Mouse (Mus musculus): ENCODE measurements around the gene Gucd1.

Gucd1 gene

DNA sequence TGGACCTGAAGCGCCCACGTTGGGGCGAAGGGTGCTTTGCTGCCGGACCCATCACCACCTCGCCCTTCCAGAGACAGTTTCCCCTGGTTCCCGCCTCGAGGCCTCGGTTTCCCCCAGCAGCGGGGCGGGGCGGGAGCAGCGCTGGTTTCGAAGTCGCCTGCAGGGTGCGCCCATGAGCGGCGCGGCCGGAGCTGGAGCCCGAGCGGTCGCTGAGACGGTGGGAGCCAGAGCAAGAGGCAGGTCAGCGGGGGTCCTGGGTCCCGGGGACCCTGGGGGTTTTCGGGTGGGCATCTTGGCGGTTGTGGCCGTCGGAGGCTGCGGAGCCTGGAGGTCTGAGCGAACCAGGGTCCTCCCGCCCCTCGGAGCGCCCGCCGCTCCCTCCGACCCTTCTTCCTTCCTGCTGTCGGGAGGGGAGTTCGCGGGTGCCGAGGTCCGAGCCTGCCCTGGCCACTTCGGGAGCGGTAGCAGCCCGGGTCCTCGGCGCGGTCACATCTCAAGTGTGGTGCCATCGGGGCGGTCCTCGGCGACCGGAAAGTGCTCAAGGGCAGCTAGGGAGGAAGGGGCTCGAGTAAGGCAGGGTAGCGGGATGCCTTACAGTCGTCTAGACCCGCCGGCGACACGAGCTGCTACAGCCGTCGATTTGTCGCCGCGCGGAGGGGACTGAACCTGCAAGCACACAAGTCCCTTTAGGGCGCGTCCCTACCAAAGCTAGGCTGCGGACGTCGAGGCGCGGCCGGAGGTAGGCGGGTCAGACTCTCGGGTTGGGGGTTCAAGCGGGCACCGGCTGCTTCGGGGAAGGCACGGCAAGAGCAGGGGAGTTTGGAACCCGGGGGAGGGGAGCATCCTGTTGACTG lies 200.6 kb downstream of the Gucd1 start:
- peak; percentile 28 for DNase-seq

DNA sequence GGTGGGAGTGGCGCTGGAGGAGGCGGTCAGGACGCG lies 201.1 kb downstream of the Gucd1 start, which contains the start of gene Adora2a:
Adora2a (plus strand) TSS at position 6 of the 36 bp plus-strand sequence.
- DNase-seq, result no peak

DNA sequence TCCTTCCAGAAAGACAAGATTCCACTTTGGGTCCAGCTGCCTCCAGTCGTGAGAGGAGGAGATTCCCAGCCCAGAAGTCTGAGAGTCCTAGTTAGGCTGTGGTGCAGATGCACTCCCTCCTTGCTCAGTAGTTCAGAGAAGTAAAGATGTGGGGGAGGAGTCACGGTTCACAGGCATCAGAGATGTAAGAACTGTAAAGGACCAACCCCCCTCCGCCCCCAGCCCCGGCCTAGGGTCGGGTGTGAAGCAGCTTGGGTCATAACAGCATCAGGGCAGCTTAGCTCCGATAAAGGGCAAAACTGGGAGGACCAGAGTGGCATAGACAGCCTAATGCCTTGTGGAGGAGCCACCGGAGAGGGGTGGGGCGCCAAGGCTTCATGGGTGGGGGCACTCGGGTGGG lies 201.3 kb downstream of the Gucd1 start:
- DNase-seq, result no peak

DNA sequence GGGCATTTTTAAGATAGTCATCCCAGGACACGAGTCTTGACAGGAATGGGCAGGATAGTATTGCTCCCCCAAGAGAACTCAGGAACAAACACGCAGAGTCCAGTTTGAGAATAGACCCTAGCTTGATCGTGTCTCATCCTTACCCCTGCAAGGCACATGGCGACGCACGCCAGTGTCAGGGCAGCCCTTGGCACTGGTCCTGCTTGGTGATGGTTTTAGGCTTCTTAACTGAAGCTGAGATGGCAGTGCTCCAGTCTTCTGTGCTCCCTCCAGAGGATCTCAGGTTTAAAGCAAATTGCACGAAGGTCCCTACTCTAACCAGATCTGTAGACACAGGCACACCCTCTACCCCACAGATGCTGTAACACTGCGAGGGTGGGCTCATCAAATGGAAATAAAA lies 202.0 kb downstream of the Gucd1 start:
- no peak for DNase-seq

DNA sequence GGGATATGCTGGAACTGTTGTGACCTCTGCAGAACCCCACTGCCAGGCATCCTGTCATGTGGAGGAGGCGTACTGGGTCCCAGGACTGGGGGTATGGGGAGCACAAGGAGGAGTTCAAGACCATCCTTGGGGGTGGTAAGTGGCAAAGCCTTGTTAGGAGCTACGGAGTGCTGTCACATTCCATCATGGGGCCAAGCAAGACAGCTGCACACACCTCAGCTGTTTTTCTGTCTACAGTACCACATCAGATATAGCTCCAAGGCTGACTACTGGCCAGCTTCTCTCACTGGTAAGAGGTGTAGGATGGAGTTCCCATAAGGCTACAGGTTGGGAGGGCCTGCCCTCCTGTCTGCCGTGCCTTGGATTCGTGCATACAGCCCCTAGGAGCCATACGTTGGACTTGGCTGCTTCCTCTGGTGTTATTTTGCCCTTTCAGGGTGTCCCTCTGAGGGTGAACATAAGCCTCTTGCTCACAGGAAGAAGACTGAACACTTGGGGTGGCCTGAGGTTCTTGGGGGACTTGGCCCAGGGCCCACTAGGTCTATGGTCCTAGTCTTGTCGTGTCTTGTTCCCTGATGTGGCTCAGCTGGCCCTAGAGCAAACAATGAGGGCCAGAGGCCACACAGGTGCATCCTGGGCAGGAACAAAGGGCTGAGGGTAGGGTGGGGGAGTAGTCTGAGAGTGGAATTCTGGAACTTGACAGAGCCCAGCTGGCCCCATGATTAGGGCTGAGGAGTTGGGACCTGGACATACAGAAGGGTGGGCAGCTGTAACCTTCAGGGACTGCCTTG lies 203.4 kb downstream of the Gucd1 start:
- DNase-seq, result no peak

DNA sequence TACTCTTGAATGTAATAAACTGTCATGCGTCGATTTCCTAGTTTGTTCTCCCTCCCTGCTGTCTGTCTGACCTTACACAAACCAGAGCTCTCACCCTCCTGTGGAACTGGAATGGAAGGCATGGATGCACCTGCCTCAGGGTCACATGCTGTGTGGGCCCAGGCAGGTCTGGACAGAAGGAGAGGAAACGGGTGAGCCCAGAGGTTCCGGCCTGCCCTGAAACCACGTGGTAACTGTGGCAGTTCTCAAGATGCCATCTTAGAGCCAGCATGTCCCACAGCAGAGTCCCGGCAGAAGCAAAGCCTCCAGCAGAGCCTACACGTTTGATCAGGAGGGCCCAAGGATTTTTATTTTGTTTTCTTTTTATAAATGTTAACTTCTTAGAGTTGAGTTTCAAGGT lies 205.4 kb downstream of the Gucd1 start:
- no peak for DNase-seq

DNA sequence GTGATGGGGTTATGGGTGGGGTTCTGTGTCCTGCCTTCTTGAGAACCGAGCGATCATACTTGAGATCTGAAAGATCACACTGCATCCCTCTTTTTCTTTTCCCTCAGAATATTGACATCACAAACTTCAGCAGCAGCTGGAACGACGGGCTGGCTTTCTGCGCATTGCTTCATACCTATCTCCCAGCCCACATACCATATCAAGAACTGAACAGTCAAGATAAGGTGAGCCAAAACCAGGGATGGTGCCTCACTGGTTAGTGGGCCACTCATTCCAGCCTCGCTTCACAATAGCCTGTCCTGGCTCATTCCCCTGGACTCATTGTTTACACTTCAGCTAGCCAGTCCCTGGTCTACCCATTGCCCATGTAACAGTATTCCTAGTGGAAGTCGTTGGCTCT lies 210.6 kb downstream of the Gucd1 start:
- DNase-seq, result no peak

DNA sequence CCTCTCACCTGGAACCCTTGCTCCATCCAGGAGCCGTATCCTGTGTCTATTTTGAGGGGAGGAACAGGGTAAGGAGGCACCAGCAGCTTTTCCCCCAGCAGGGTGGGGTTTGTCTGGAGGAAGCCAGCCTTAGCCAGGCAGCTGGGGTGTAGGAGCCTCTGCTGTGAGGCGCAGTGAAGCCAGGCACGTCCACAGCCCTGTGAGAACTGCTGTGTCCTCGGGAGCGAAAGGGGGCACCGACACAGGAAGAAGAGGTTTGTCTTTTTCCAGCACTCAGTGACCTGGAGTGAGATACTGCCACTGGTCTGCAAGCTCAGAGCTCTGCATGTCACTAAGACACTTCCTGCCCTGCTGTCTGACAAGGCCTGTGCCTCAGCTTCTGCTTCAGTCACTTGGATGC lies 213.4 kb downstream of the Gucd1 start:
- peak; percentile 34 for DNase-seq

DNA sequence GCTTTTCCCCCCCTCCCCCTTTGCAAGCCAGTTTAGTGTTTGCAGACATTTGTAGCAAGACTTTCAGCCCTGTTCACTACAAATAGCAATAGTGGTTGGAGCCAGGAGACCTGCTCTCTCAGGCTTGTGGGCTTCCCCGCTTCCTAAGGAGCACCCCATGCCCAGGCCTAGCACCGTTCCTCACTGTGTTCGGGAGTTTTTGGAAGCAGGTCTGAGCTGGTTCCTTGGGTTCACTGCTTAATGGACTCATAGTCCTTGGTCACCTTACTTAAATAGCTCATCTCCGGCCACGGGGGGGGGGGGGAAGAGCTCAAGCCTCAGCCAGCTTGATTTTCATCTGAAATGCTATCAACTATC lies 213.7 kb downstream of the Gucd1 start:
- DNase-seq, result no peak

DNA sequence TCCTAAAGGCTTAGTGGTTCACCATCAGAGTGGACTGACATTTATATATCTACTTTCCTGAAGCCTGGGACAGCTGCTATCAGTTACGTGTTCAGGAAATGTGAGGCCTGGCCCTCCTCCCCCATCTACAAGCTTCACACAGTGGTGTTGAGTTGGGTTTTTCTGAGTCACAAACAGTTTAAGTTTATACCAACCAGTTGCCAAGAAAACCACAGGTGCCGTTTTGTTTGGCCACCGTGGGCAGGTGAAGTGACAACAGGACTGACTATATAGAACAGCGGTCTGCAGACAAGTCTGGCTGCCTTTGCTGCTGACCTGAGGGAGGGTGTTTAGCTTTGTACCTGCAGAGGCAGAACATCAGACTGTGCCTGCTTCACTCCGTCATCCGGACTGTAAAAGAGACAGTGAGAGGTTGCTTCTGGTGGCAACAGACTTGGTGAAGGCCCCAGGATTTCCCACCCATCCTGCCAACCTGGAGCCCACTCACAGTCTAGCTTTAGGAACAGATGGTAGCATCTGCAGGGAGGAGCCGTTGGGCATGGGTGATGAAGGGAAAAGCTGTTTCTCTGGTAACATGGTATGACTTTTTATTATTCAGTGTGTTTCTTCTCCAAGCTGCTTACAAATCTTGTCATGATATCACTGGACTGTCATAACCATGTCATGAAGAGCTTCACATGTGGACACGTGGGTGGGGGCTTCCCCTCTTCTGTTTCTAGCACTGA lies 214.3 kb downstream of the Gucd1 start:
- peak; percentile 62 for DNase-seq

DNA sequence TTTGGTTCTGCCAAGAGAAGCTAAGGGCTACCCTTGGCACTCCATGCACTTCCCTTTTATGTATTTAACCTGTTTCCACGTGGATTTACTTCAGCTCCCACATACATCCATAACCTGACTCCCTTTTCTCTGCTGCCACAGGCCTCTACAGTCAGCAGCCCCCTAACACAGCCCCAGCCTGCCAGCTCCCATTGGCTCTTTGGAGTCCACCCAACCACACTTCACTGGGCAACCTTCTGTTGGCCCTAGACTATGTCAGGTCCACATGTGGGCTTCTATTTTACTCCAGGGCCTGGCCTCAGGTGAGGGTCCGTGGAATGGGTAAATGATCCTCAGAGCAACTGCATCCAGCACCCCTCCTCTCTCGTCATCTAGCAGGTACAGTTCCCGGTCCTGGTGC lies 215.2 kb downstream of the Gucd1 start:
- DNase-seq, result no peak

DNA sequence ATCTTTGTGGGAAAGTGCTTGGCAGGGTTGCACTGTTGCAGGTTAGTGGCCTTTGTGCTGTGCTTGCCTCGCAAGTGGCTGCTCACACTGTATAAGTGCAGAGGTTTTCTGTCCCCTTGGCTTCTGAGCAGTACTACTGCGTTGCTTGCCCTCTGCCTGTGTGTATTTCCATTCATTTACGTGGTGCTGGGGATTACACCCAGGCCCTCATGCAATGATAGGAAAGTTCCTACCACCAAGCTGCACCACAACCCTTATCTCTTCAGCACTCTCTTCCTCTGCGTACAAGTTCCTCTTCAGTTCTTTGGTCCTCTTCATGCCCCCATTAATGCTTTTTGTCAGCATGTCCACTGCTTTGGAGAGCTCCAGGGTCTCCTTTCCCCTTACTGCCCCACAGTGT lies 215.8 kb downstream of the Gucd1 start:
- no peak for DNase-seq

DNA sequence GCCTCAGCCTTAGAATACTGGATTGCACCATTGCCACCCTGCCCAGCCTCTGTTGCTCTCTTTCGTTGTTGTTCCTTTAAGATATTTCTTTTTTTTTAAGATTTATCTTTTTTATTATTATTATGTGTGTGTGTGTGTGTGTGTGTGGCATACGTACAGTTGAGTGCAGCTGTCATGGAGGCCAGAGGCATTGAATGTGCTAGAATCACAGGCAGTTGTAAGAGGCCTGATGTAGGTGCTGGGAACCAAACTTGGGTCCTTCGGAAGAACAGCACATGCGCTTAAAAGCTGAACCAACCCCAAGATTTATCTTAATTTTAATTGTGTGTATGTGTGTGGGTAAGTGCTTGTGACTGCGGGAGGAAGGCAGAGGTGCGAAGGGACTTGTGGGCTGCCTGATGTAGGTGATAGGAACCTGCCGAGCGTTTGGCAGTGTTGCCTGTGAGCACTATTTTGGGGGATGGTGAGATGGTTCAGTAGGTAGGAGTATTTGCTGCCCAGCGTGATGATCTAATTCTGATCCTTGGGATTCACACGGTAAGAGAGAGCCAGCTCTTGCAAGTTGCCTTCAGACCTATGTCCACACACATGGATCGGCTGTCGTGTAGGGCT lies 216.5 kb downstream of the Gucd1 start:
- no peak for DNase-seq

Measured in cerebellum, adult 9-11 months (tissue).